Mouse (Mus musculus) lung, postnatal 0 days (tissue): Measurements from ENCODE around the gene Gm15319.
"Not testable (repeated sequence)": the region's sequence is repeated elsewhere in the genome, so short reads cannot be mapped to it uniquely, and the experiment has no call there.

Experiments used
- CTCF ChIP-seq: IDR thresholded peaks from 2 replicates; pipeline ENCODE4 v1.5.1; 2016; ENCODE audit warnings: antibody characterized with exemption, mild to moderate bottlenecking
- EP300 ChIP-seq: IDR thresholded peaks from 2 replicates; pipeline ENCODE4 v1.6.1; 2016; ENCODE audit warnings: antibody characterized with exemption, mild to moderate bottlenecking, control low read depth

DNA sequence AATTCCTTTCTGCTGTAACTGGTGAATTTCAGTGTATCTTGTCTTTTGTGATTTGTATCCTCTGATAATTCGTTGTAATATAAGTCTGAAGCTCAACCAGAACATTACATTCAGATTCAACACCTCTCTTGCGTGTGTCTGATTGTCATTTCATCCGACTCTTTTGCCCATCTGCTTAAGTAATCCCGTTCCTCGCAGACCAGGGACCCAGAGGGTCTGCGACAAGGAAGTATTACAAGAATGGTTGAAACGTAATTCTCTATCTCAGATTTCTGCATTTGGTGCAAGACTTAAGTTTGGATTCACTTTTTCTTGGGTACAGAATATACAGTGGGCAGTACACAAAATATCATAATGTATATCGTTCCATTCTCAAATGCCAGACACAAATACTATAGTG is 73.0 kb downstream of the Gm15319 start:
- not testable (repeated sequence) for TF ChIP-seq CTCF, EP300
